Mouse (Mus musculus): Measurements from ENCODE around the gene Tas2r110.

The Tas2r110 gene

GRCm38 (mm10) chr6:132867708-132868107 is at the start of gene Tas2r110:
Gene Tas2r110, plus strand, starts transcription at chr6:132868008.
- no peak for DNase-seq (ENCODE audit: low spot score in 2 of 2)

- no peak for DNase-seq (ENCODE audit: low spot score in 2 of 2)
Measured at GRCm38 (mm10) chr6:132846842-132847241, 21.0 kb upstream of the Tas2r110 start, which contains the start of gene Tas2r123. Gene Tas2r123, plus strand, starts transcription at chr6:132847142.

- no peak for DNase-seq (ENCODE audit: low spot score in 2 of 2)
Measured at GRCm38 (mm10) chr6:132855138-132855537, 12.7 kb upstream of the Tas2r110 start, which contains the start of gene Tas2r116. Gene Tas2r116, plus strand, starts transcription at chr6:132855438.

- no peak for DNase-seq (ENCODE audit: low spot score in 2 of 2)
Measured at GRCm38 (mm10) chr6:132892711-132893110, 24.9 kb downstream of the Tas2r110 start, which contains the start of gene Tas2r113. Gene Tas2r113, plus strand, starts transcription at chr6:132893011.

- no peak for DNase-seq (ENCODE audit: low spot score in 2 of 2)
Measured at GRCm38 (mm10) chr6:132909351-132909750, 41.5 kb downstream of the Tas2r110 start, which contains the start of gene Tas2r125. Gene Tas2r125, plus strand, starts transcription at chr6:132909651.

All from spleen, postnatal 36 days (tissue).